Mouse (Mus musculus) liver, adult 2 months (tissue): ENCODE results near the gene 2200002J24Rik.
A peak's percentile ranks its signal among the peaks of the same experiment; 100 is the strongest.

Experiments
- CTCF ChIP-seq: fragments of 200-500 bp; IDR thresholded peaks from 2 replicates; pipeline ENCODE4 v1.5.1; 2011; ENCODE audit warnings: low read depth, low read length, control low read depth
- POLR2A ChIP-seq: fragments of 200-500 bp; IDR thresholded peaks from 2 replicates; pipeline ENCODE4 v1.6.1; 2011; ENCODE audit warnings: low read length, control low read depth; ENCODE audit not compliant: insufficient read depth; ENCODE audit errors: extremely low read depth

GRCm38 (mm10) chr7:30649591-30650540, 48.9 kb upstream of the 2200002J24Rik start, which contains the start of gene Rbm42:
- TF ChIP-seq CTCF (no peak), POLR2A (0 out of 2 replicates have a peak, but pooled peaks have one; percentile 33)
